Mouse (Mus musculus) urinary bladder, adult 2 months (tissue): ENCODE measurements around the gene Man1c1. TPM values are rescaled to one million over a fixed set of nuclear protein-coding genes. Genes with fewer than 3 reads are reported as not detected.

Experiments used
- DNase-seq: peaks from one replicate; pipeline ENCODE4 v3.0.0; 2022; ENCODE audit warnings: low spot score
- polyA plus RNA-seq: library from polyadenylated mRNA; depleted of rRNA; stranded (reverse); fragments of >200 nt; gene quantifications from 2 replicates; pipeline ENCODE4 v1.2.3, GENCODE M21; 2012

Man1c1 gene
- polyA plus RNA-seq, 1 experiment, result 7.3 TPM

GRCm38 (mm10) chr4:134579620-134580019, 124.5 kb downstream of the Man1c1 start:
- DNase-seq, result no peak

DNA sequence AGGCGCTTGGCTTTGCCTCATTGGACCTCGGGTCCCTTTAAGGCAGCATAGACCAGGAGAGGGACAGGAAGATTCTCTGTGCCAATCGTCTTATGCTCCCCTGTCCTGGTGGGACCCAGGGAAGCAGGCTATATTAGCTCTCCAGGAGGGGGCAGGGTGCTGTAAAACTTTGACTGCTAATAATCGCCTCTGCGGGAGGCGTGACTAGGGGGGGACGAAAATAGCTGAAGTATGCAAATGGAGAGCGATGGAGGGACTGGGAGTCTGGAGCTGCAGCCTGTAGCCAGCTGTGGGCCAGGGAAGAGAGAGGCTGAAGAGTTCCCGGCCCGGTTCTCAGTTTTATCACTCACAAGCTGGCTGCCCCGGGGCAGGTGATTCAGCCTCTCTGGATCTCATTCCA, 124.9 kb downstream of the Man1c1 start:
- DNase-seq, result no peak

DNA sequence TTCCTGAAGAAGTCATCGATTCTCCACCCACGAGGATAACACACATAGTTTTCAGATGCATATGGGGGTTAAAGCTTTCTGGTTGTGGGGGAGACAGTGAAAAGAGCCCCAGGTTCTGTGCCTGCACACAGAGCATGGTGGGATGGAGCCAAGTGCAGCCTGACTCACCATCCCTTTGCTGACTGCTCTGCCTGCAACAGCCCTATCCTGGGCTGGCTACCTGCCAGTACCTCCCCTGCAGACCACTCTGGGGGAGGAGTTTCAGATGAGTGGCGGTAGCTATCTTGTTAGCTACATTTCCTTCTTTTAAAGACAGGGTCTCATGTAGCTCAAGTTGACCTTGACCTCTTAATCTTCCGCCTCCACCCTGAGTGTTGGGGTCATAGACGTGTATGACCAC, 125.7 kb downstream of the Man1c1 start:
- no peak for DNase-seq

DNA sequence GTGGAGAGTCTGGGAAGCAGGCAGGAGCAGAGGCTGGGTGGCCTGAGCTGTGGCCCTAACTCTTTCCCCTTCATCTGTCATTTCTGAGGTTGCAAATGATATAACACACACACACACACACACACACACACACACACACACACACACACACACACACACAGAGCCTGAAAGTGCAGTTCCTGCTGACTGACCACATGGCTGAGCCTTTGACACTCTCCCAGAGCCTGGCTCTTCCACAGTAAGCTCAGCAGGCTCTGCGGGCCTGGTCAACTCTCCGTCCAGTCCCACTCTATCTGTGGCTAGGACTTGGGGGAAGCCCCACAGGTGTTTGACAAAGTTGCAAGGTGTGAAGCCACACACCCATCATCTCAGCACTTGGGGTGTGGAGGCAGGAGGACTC, 126.8 kb downstream of the Man1c1 start:
- DNase-seq, result no peak

GRCm38 (mm10) chr4:134575486-134575885, 128.6 kb downstream of the Man1c1 start:
- DNase-seq, result no peak

DNA sequence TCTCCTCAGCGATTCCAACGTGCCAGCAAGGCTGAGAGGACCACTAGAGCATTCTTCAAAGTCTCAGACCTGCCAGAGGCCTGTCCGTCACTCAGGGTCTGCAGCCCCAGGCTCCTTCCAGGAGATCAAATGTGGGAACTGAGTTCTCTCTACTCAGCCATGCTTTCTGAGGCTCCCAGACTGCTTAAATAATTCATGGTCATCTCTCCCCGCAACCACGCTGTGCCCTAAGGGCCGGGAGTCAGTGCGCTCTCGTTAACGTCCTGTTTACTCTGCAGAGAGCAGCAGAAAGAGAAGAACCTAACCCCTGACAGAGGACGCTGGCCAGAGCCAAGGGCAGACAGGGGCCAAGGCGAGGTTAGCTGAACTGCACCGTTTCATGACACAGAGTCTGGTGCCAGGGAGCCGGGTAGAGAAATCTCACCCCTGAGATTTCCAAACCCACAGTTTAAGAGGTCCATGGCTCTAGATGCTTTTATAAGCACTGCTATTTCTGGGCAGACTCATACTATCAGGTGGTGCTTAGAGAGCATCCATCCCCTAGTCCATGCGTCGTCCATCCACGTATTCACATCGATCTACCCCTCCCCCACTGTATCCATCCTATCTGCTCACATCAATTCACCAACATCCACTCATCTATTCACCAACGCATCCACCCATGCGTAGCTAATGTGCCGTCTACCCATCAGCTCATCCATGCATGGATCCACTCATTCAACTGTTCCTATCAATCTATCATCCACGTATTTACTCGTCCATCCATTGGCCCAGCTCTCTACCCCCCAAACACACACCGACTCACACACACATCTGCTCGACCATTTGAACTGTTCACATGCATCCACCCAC, 131.4 kb downstream of the Man1c1 start:
- DNase-seq, result no peak

- DNase-seq, result no peak
These were observed 133.2 kb downstream of the Man1c1 start for GRCm38 (mm10) chr4:134570704-134571451.

DNA sequence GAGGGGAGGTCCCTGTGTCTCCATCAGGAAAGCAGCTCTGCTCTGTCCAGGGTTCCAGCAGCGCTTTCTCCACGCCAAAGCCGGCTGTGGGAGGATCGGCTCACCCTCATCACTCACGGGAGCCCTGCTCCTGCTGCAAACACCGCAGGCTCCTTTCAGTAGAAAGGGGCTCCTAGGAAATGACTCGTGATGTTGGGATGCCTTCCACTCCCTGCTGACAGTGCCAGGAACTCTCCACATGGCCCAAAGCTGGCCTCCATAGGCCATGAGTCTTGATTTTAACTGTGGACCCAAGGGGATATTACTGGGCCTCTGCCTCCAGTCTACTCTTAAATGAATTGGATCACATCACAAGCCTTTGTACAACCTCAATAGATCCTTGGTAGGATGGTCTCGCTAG, 134.3 kb downstream of the Man1c1 start:
- DNase-seq, result no peak

DNA sequence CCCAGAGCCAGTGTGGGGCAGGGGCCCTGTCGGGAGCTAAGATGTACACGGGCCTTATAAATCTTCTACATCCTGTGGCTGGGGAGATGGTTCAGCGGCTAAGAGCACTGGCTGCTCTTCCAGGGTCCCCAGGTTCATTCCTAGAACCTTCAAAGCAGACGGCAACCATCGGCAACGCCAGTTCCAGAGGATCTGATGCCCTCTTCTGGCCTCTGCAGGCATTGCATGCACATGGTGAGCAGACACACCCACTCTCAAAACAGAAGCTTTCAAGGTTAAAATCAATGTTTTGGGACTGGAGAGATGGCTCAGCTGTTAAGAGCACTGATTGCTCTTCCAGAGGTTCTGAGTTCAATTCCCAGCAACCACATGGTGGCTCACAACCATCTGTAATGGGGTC, 134.9 kb downstream of the Man1c1 start:
- no peak for DNase-seq

DNA sequence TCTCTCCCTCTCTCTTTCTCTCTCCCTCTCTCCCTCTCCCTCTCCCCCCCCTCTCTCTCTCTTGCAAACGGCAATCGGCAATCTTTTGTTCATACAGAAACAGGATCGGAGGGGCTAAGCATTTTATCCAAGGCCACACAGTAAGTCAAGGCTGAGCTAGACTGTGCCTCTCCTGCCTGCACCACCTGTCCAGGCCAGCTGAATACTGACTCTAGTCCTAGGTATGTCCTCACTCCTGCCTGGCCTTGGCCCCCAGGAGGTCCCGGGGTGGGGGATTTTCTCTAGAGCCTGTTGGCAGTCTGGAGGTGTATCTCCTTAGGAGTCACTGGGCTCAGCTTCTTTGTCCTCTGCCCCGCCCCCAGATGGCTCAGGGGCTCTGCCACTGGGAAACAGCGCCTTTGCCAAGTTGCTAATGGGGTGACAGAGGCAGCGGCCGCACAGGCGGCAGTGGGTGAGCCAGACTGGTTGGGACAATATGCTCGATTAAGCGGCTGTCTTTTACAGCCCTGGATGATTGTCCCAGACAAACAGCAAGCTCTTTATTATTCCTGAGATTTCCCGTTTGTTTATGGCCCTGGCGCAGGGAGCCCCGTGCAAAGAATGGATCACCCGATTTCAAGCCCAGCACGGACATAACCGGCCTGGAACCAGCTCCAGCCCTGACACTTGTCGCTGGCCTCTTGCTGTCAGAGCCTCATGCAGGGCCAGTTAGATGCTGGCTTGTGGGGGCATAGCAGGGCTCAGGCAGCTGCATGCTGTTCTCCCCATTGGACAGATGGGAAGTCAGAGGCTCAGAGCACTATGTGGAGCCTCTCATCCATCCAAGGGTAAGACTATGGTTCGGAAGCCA, 136.5 kb downstream of the Man1c1 start:
- DNase-seq, result no peak

GRCm38 (mm10) chr4:134564093-134564492, 140.0 kb downstream of the Man1c1 start:
- DNase-seq, result no peak

DNA sequence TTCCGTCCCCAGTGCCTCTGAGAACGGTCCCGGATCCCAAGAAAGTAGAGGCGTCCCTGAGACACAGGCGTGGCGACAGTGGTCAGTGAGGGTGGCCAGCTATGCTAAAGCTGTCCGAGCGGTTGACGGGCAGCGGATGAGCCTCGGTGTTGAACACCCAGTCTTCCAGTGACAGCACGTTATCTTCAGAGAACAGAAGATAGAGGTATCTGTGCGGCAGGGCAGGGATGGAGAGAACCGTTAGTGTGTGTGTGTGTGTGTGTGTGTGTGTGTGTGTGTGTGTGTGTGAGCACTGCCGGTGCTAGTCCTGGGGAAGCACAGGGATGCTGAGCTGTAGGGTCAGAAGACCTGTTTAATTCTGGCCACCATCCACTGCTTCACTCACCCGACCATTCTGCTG, 140.5 kb downstream of the Man1c1 start:
- DNase-seq, result no peak

GRCm38 (mm10) chr4:134562014-134562413, 142.1 kb downstream of the Man1c1 start:
- DNase-seq, result no peak

DNA sequence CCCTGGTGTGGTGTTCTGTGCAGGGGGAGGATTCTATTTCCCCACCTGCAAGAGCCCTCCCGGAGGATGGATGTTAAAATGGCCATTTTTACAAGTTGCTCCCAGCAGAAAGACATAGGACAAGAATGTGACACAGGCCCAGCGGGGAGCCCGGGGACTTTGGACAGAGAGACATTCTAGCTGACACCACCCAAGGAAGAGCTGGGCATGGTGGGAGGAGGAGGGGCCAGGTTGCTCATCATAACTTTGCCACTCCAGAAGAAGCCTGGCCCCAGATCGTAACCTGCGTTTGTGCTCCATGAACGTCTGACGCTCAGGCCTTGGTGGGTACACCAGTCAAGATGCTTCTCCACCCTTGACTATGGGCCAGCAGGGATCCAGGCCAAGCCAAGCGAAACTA, 143.4 kb downstream of the Man1c1 start:
- DNase-seq, result no peak

- no peak for DNase-seq
These were observed 144.9 kb downstream of the Man1c1 start for GRCm38 (mm10) chr4:134559154-134559553.

- DNase-seq, result no peak
These were observed 145.4 kb downstream of the Man1c1 start for GRCm38 (mm10) chr4:134558570-134559113.

DNA sequence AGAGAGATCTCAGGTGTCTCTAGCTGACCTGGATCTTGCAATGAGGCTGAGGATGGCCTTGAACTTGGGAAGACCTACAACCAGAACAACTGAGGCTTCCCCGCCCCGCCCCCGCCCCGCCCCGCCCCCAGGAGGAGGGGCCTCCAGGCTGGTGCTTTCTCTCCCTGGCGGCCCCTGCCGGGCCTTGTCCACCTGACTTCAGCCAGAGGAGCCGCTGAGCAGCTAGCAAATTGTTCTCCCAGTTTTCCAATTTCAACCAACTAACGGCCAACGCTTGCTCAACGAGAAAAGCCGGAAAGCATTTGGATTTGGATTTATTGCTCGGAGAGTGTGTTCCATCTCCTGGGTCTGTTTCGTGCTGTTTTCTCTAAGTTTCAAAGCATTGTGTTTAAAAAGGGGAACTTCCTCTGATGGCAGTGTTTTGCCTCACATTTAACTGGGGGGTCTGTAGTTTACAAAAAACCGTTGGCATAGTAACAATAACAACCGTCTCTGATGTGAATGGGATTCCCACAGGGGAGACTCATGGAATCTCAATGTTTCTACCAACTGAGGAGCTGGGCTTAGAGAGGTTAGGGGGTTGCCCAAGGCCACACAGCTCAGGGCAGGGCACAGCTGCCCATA, 146.4 kb downstream of the Man1c1 start:
- no peak for DNase-seq

- DNase-seq, result no peak
These were observed 148.0 kb downstream of the Man1c1 start for GRCm38 (mm10) chr4:134555956-134556580.

- DNase-seq, result no peak
These were observed 150.5 kb downstream of the Man1c1 start for GRCm38 (mm10) chr4:134553631-134554030.

GRCm38 (mm10) chr4:134551494-134552316, 152.4 kb downstream of the Man1c1 start, which contains the start of gene Selenon:
TSS of gene Selenon (minus strand) at chr4:134552166.
- DNase-seq, result peak; percentile 69
